In genomic region chr15:79263726-79264125, GRCm38 (mm10) we compare ENCODE assay signal across 24 mouse cellular contexts. TPM values are rescaled to one million over a fixed set of nuclear protein-coding genes. Genes with fewer than 3 reads are reported as not detected.
A peak's percentile ranks its signal among the peaks of the same experiment; 100 is the strongest.
DNase-seq lines count a peak whose midpoint lies in the region; ATAC-seq lines count a peak whose summit lies in the region.
"Had no signal": no experiment of that assay in that cellular context is flagged by ENCODE, and none has a peak within 500 bp of the region (broad histone marks: within the 10 kb centered on the region; RNA-seq: fewer than 3 reads in every experiment).

No protein-coding gene starts in this region.

- ATAC-seq in heart, embryonic 13.5 days (ENCODE audit: extremely low read depth, insufficient number of reproducible peaks, low FRiP score, low TSS enrichment) = no peak
- ATAC-seq in heart, embryonic 12.5 days (ENCODE audit: insufficient number of reproducible peaks, low FRiP score) = no peak
- no peak for ATAC-seq in megakaryocyte-erythroid progenitor cell, adult 5-6 weeks (replicated peaks; ENCODE audit: low FRiP score, low TSS enrichment, poor library complexity, severe bottlenecking)
- ATAC-seq: forebrain, embryonic 14.5 days; forebrain, embryonic 16.5 days had no signal

- peaks cover 93% of the 10 kb centered on the region for H3K27me3 ChIP-seq in heart, embryonic 13.5 days (replicated peaks)
- H3K27me3 ChIP-seq in heart, embryonic 12.5 days (replicated peaks) = peaks cover 83% of the 10 kb centered on the region

- WGBS in heart, embryonic 13.5 days = 90% methylated on average over 6 of the region's 6 CpGs
- WGBS in heart, embryonic 12.5 days = 89% methylated on average over 6 of the region's 6 CpGs

- no peak overlapping the region for H3K4me3 ChIP-seq in heart, embryonic 13.5 days
- H3K4me3 ChIP-seq in heart, embryonic 12.5 days = no peak overlapping the region
- H3K4me3 ChIP-seq: embryonic facial prominence, embryonic 13.5 days; embryonic facial prominence, embryonic 15.5 days; erythroblast, embryonic 14.5 days; forebrain, embryonic 10.5 days; forebrain, embryonic 12.5 days had no signal

- H3K36me3 ChIP-seq in heart, embryonic 13.5 days = no peaks in the 10 kb centered on the region
- no peaks in the 10 kb centered on the region for H3K36me3 ChIP-seq in heart, embryonic 12.5 days
- H3K36me3 ChIP-seq: embryonic facial prominence, embryonic 13.5 days; embryonic facial prominence, embryonic 15.5 days; forebrain, embryonic 10.5 days; forebrain, embryonic 12.5 days had no signal

- no peak overlapping the region for H3K9ac ChIP-seq in heart, embryonic 13.5 days
- no peak overlapping the region for H3K9ac ChIP-seq in heart, embryonic 12.5 days
- H3K9ac ChIP-seq: embryonic facial prominence, embryonic 13.5 days; embryonic facial prominence, embryonic 15.5 days; forebrain, embryonic 12.5 days had no signal

- H3K9me3 ChIP-seq in heart, embryonic 13.5 days = no peaks in the 10 kb centered on the region
- H3K9me3 ChIP-seq in heart, embryonic 12.5 days (replicated peaks) = peaks cover 4% of the 10 kb centered on the region; the same call in 1 of the 2 replicates
- H3K9me3 ChIP-seq: embryonic facial prominence, embryonic 13.5 days; embryonic facial prominence, embryonic 15.5 days; forebrain, embryonic 10.5 days; forebrain, embryonic 12.5 days had no signal

- peaks cover 20% of the 10 kb centered on the region for H3K4me1 ChIP-seq in heart, embryonic 13.5 days
- H3K4me1 ChIP-seq in heart, embryonic 12.5 days (replicated peaks) = peaks cover 18% of the 10 kb centered on the region

- no peak overlapping the region for H3K4me2 ChIP-seq in heart, embryonic 13.5 days
- no peak overlapping the region for H3K4me2 ChIP-seq in heart, embryonic 12.5 days
- H3K4me2 ChIP-seq: embryonic facial prominence, embryonic 13.5 days; embryonic facial prominence, embryonic 15.5 days; forebrain, embryonic 12.5 days had no signal

- DNase-seq in R1 (ENCODE audit: low read depth, low spot score) (peak; percentile 60), ZHBTc4 (ENCODE audit: low read depth, low spot score) (peak; percentile 50)
- DNase-seq: adrenal gland, adult 8-10 months; adrenal gland, postnatal 25 days; cerebellum, adult 11 months; cerebellum, adult 18-20 months; cerebellum, adult 8-10 months; cerebellum, adult 9-11 months; cerebellum, postnatal 14 days; cerebellum, postnatal 36 days; embryo, embryonic 11 days had no signal

- H3K27ac ChIP-seq in heart, embryonic 13.5 days (replicated peaks) = 0 out of 2 replicates have a peak overlapping the region, but pooled peaks have one; percentile 2
- no peak overlapping the region for H3K27ac ChIP-seq in heart, embryonic 12.5 days (ENCODE audit: poor library complexity, severe bottlenecking)
- H3K27ac ChIP-seq: embryonic facial prominence, embryonic 13.5 days; embryonic facial prominence, embryonic 15.5 days; forebrain, embryonic 10.5 days; forebrain, embryonic 12.5 days had no signal

RNA-seq across cellular contexts. Expression of gene Slc16a8, which starts 9.2 kb away (rescaled TPM):
- 0.27 and 0.34 TPM in 2 replicates for polyA plus RNA-seq in heart, embryonic 13.5 days (2015; fragmentation: Nextera tagmentation; extraction: Ambion mirVana)
- 0.36 and 0.65 TPM in 2 replicates for polyA plus RNA-seq in heart, embryonic 12.5 days (2016; fragmentation: Nextera tagmentation; extraction: Ambion mirVana)
- not detected in 2 replicates for total RNA-seq in megakaryocyte-erythroid progenitor cell, adult 5-6 weeks (2014; fragmentation: Nextera tagmentation)
- not detected in 2 replicates for total RNA-seq in megakaryocyte-erythroid progenitor cell, adult 5-6 weeks (2017)
- total RNA-seq: adrenal gland, adult 8-10 months; adrenal gland, postnatal 25 days; common myeloid progenitor, adult 5-6 weeks had no signal
- polyA plus RNA-seq: embryonic facial prominence, embryonic 11.5 days; erythroblast, embryonic 14.5 days; forebrain, embryonic 10.5 days; frontal cortex, adult 2 months had no signal

RNA-seq across cellular contexts. Expression of gene Baiap2l2, which starts 21.6 kb away (rescaled TPM):
- polyA plus RNA-seq in heart, embryonic 13.5 days (2015; fragmentation: Nextera tagmentation; extraction: Ambion mirVana) = 10.6 and 12.4 TPM in 2 replicates
- polyA plus RNA-seq in heart, embryonic 12.5 days (2016; fragmentation: Nextera tagmentation; extraction: Ambion mirVana) = 9.3 and 11.9 TPM in 2 replicates
- not detected in 2 replicates for total RNA-seq in megakaryocyte-erythroid progenitor cell, adult 5-6 weeks (2014; fragmentation: Nextera tagmentation)
- not detected in 2 replicates for total RNA-seq in megakaryocyte-erythroid progenitor cell, adult 5-6 weeks (2017)
- total RNA-seq: adrenal gland, postnatal 25 days; common myeloid progenitor, adult 5-6 weeks had no signal
- polyA plus RNA-seq: erythroblast, embryonic 14.5 days had no signal

RNA-seq across cellular contexts. Expression of gene Gm49486, which starts 34.5 kb away (rescaled TPM):
- polyA plus RNA-seq in heart, embryonic 13.5 days (2015; fragmentation: Nextera tagmentation; extraction: Ambion mirVana) = 0.35 and 0.78 TPM in 2 replicates
- polyA plus RNA-seq in heart, embryonic 12.5 days (2016; fragmentation: Nextera tagmentation; extraction: Ambion mirVana) = 0.49 and 1.0 TPM in 2 replicates
- not detected in 2 replicates for total RNA-seq in megakaryocyte-erythroid progenitor cell, adult 5-6 weeks (2014; fragmentation: Nextera tagmentation)
- total RNA-seq in megakaryocyte-erythroid progenitor cell, adult 5-6 weeks (2017) = 0.08 TPM in 1 of 2 replicates, not detected in the other
- total RNA-seq: adrenal gland, adult 8-10 months; adrenal gland, postnatal 25 days; common myeloid progenitor, adult 5-6 weeks had no signal
- polyA plus RNA-seq: erythroblast, embryonic 14.5 days had no signal

RNA-seq across cellular contexts. Expression of gene Pick1, which starts 34.8 kb away (rescaled TPM):
- polyA plus RNA-seq in heart, embryonic 13.5 days (2015; fragmentation: Nextera tagmentation; extraction: Ambion mirVana) = 32.4 and 33.4 TPM in 2 replicates
- 33.8 and 37.6 TPM in 2 replicates for polyA plus RNA-seq in heart, embryonic 12.5 days (2016; fragmentation: Nextera tagmentation; extraction: Ambion mirVana)
- 15.8 and 20.9 TPM in 2 replicates for total RNA-seq in megakaryocyte-erythroid progenitor cell, adult 5-6 weeks (2014; fragmentation: Nextera tagmentation)
- total RNA-seq in megakaryocyte-erythroid progenitor cell, adult 5-6 weeks (2017) = 8.9 and 11.4 TPM in 2 replicates
